Mouse (Mus musculus) G1E (cell line): ENCODE results near the gene Adam12. TPM values are rescaled to one million over a fixed set of nuclear protein-coding genes. Genes with fewer than 3 reads are reported as not detected.

Source experiments
- ATAC-seq: 2 replicates; pipeline ENCODE4 v1.8.0; 2016; ENCODE audit warnings: mild to moderate bottlenecking; ENCODE audit not compliant: insufficient number of reproducible peaks, poor library complexity, low FRiP score, severe bottlenecking; ENCODE audit errors: extremely low read depth
- DNase-seq: peaks from one replicate; pipeline ENCODE4 v3.0.0; 2012; ENCODE audit warnings: low spot score
- H3K27me3 ChIP-seq: 2 replicates; pipeline ENCODE4 v1.6.1; 2012; ENCODE audit warnings: mild to moderate bottlenecking, low read length, inconsistent platforms; ENCODE audit not compliant: insufficient read depth
- H3K36me3 ChIP-seq: replicated peaks from 2 replicates; pipeline ENCODE3; 2012; ENCODE audit warnings: mild to moderate bottlenecking, inconsistent platforms
- H3K4me1 ChIP-seq: 2 replicates; pipeline ENCODE4 v1.6.1; 2012; ENCODE audit warnings: low read depth, low read length, inconsistent platforms, mixed read lengths; ENCODE audit not compliant: insufficient read depth
- H3K4me3 ChIP-seq: 2 replicates; pipeline ENCODE4 v1.5.1; 2012; ENCODE audit warnings: low read depth, mild to moderate bottlenecking, inconsistent platforms, low read length, moderate library complexity, mixed read lengths
- H3K9me3 ChIP-seq: replicated peaks from 2 replicates; pipeline ENCODE4 v1.6.1; 2012; ENCODE audit warnings: inconsistent platforms
- CTCF ChIP-seq: IDR thresholded peaks from 2 replicates; pipeline ENCODE4 v1.5.1; 2012; ENCODE audit warnings: low read depth, low read length, inconsistent platforms, mixed read lengths
- GATA1 ChIP-seq: IDR thresholded peaks from 2 replicates; pipeline ENCODE4 v1.6.1; 2012; ENCODE audit warnings: borderline replicate concordance, low read length, inconsistent platforms, mixed read lengths
- GATA2 ChIP-seq: IDR thresholded peaks from 2 replicates; pipeline ENCODE4 v1.6.1; 2012; ENCODE audit warnings: low read depth, low read length, inconsistent platforms, borderline replicate concordance
- POLR2AphosphoS5 ChIP-seq: IDR thresholded peaks from 2 replicates; pipeline ENCODE4 v1.6.1; 2012; ENCODE audit warnings: low read depth, low read length, inconsistent platforms; ENCODE audit not compliant: insufficient replicate concordance
- TAL1 ChIP-seq: conservative IDR thresholded peaks from 2 replicates; pipeline ENCODE4 v1.6.1; 2012; ENCODE audit warnings: low read depth, low read length, inconsistent platforms, mixed read lengths
- polyA plus RNA-seq: library from polyadenylated mRNA; stranded (reverse); fragments of >175 nt; gene quantifications from 2 replicates; pipeline ENCODE4 v1.2.3, GENCODE M21; 2012
- total RNA-seq, 2 experiments: library from RNA; stranded (forward) in 1 of 2; stranded (reverse) in 1 of 2; fragments of 200-1000 nt in 1 of 2; fragments of >200 nt in 1 of 2; fragmentation: Nextera tagmentation in 1 of 2; gene quantifications; 2 replicates each; pipeline ENCODE4 v1.2.3; 2014 to 2017

Gene Adam12
- total and polyA plus RNA-seq, 3 experiments = 0.16 TPM; not detected in 2

DNA sequence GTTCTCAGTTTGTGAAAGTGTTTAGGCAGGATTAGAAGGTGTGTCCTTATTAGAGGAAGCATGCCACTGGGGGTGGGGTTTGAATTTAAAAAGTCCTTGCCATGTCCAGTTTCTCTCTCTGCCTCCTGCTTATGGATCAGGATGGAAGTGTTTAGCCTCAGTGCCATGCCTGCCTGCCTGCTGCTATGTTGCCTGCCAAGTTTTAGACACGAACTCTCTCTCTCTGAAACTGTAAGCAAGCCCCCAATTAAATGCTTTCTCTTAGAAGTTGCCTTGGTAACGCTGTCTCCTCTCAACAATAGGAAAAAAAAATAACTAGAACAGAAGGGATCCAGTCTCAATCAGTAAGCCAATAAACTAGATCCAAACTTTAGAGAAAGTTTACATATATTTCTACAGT is 110.5 kb downstream of the Adam12 start:
- Histone ChIP-seq H3K36me3 (no peaks in the 10 kb centered on the region), H3K4me3 (no peak overlapping the region), H3K27me3 (no peaks in the 10 kb centered on the region), H3K9me3 (peaks cover 40% of the 10 kb centered on the region), H3K4me1 (no peaks in the 10 kb centered on the region)
- ATAC-seq (no peak), DNase-seq (no peak)
- TF ChIP-seq TAL1 (no peak), CTCF (no peak), GATA1 (no peak)

DNA sequence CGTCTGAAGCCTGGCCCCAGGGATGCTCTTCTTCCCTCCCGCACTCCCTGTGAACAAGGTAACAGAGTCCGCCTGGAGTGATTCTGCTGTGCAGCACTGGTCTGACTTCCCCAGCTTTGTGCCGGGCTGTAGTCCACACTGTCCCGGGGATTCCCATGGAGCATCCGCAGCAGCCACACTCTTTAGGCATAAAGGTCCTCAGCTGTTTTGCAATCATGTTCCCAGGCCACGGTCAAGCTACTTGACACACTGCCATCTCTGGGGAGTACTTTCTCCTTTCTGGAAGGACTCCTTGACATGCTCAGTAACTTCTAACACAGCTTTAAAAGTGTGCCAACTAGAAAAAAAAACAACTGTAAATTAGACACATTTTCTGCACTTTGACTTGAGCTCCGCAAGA is 116.5 kb downstream of the Adam12 start:
- DNase-seq (no peak), ATAC-seq (no peak)
- TF ChIP-seq TAL1 (no peak), POLR2AphosphoS5 (no peak), GATA2 (no peak), GATA1 (no peak), CTCF (no peak)
- H3K27me3 ChIP-seq = no peaks in the 10 kb centered on the region
- no peaks in the 10 kb centered on the region for H3K36me3 ChIP-seq
- H3K4me1 ChIP-seq = no peaks in the 10 kb centered on the region
- H3K4me3 ChIP-seq = no peak overlapping the region
- peaks cover 56% of the 10 kb centered on the region for H3K9me3 ChIP-seq

DNA sequence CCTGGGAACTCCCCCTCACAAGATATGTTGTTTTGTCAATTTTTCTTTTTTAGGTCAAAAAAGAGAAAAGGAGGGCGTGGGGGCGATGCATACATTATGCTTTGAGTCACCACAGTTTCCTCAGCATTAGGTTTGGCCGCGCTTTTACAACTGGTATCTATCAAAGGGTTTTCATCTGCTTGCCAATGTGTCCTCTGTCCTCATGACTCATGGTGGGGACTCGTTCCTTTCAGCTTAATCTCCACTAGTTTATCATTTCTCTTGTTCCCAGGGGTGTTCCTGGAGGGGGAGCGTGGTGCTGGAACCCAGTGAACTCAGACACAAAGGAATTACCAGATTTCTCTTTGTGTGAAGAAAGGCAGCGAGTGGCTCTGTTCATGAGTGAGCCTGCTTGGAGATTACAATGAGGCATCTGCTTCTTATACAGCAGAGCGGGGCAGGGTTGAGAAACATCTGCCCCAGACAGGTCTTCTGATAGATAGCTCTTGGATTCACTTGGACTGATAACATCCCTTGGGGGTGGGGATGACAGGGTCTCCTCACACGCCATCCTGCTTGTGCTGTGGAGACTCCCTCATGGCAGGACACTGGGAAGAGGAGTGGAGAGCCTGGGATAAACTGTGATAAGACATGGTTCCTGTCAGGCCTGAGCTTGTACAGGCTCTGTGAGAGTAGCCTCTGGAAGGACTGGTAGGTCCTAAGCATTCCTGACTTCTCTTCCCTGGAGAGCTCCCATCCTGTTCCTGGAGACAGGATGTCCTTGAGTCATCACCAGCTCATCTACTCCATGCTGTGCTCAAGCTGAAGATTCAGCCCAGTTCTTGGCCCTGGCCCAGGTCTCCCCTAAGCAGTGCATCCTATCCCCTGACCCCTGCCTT is 117.4 kb downstream of the Adam12 start:
- Histone ChIP-seq H3K36me3 (no peaks in the 10 kb centered on the region), H3K4me1 (no peaks in the 10 kb centered on the region), H3K9me3 (peaks cover 59% of the 10 kb centered on the region), H3K4me3 (no peak overlapping the region), H3K27me3 (no peaks in the 10 kb centered on the region)
- TF ChIP-seq TAL1 (no peak), GATA2 (no peak), GATA1 (no peak), CTCF (no peak), POLR2AphosphoS5 (no peak)
- no peak for DNase-seq
- ATAC-seq = no peak

DNA sequence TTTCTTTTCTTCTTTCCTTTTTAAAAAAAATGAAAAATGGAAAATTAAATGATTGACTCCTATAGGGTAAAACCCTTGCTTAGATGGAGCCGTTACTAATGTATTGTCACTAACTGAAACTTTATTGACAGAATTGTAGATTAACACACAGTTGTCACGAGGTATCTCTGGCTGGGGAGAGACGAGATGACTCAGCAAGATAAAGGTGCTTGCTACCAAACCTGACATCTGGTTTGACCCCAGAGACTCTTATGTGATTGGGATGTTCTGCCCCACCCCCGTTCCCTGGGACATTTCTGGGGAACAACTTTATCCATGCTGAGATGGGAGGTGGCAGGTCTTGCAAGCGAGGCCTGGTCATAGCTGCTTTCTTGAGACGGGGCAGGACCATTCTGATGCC is 118.1 kb downstream of the Adam12 start:
- ATAC-seq (no peak), DNase-seq (no peak)
- TF ChIP-seq GATA1 = no peak
- TF ChIP-seq CTCF = no peak
- no peaks in the 10 kb centered on the region for H3K27me3 ChIP-seq
- no peaks in the 10 kb centered on the region for H3K4me1 ChIP-seq
- peaks cover 61% of the 10 kb centered on the region for H3K9me3 ChIP-seq
- no peak overlapping the region for H3K4me3 ChIP-seq
- no peaks in the 10 kb centered on the region for H3K36me3 ChIP-seq

DNA sequence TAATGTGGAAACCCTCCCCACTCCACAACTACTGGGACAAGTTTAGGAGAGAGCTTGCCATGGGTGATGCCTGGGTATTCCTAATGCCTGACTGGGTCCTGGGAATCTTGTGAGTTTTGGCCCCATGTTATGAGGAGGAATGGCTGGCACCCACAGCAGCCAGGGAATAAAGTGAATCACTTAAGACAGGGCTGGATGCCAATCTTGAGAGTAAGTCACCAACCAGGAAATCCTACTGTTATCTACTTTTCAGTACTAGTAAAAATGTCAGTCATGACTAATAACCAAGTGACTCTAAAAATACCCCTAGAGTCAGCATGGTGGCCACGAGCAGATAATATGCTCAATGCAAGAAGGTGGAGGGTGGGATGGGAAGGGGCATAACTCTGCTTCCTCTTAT is 121.8 kb downstream of the Adam12 start:
- no peak overlapping the region for H3K4me3 ChIP-seq
- DNase-seq (no peak), ATAC-seq (no peak)
- H3K9me3 ChIP-seq = peaks cover 54% of the 10 kb centered on the region
- TF ChIP-seq GATA1 (no peak), CTCF (no peak)
- H3K4me1 ChIP-seq = no peaks in the 10 kb centered on the region
- no peaks in the 10 kb centered on the region for H3K27me3 ChIP-seq
- no peaks in the 10 kb centered on the region for H3K36me3 ChIP-seq

DNA sequence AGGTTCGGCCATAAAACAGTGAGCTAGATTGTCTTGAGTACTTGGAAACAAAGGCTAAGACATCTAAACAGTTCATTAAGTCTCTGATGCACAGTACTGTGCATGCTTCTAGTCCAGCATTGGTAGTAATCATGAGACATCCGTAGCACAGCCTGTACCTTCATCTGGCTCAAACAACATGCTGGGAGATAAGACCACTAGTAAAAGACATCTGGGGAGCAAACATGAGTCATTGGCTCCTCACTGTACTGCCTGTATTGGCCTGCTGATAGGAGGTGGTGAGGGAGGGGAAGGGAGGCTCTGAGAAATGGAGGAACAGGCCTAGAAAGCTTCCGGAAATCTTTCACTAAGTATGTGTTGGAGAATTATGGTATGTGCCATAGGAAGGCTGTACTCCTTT is 124.1 kb downstream of the Adam12 start:
- Histone ChIP-seq H3K36me3 (no peaks in the 10 kb centered on the region), H3K9me3 (peaks cover 37% of the 10 kb centered on the region), H3K27me3 (no peaks in the 10 kb centered on the region), H3K4me1 (no peaks in the 10 kb centered on the region), H3K4me3 (no peak overlapping the region)
- no peak for DNase-seq
- no peak for TF ChIP-seq TAL1
- no peak for TF ChIP-seq GATA2
- TF ChIP-seq GATA1 = no peak
- TF ChIP-seq POLR2AphosphoS5 = no peak
- no peak for TF ChIP-seq CTCF
- no peak for ATAC-seq

DNA sequence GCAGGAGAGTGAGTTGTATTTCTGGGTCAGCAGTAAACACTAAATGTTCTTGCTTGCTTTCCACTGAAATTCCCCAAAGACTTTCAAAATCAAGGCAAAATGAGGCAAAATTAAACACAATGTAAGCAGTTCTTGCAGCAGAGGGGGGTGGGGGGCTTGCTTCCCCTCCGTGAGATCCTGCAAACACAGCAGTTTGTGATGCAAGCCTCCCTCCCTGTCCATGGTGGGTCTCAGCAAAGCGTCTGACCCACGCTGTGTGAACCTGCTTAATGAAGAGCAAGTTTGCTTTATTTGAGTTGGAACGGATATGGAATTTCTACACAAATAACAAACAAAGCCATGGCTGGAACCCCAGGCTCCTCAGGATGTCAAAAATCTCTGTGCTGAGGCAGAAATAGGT is 132.9 kb downstream of the Adam12 start:
- DNase-seq (no peak), ATAC-seq (no peak)
- Histone ChIP-seq H3K4me3 (no peak overlapping the region), H3K9me3 (peaks cover 15% of the 10 kb centered on the region), H3K27me3 (no peaks in the 10 kb centered on the region), H3K4me1 (no peaks in the 10 kb centered on the region), H3K36me3 (no peaks in the 10 kb centered on the region)
- TF ChIP-seq TAL1 = no peak
- no peak for TF ChIP-seq GATA1
- no peak for TF ChIP-seq CTCF
- no peak for TF ChIP-seq POLR2AphosphoS5
- TF ChIP-seq GATA2 = no peak
